Mouse (Mus musculus) cerebellum, adult 2 months (tissue): ENCODE measurements around the gene Ccdc3.

ENCODE experiments used
- CTCF ChIP-seq: fragments of 200-500 bp; IDR thresholded peaks from 2 replicates; pipeline ENCODE4 v1.5.1; 2011; ENCODE audit warnings: low read depth, mild to moderate bottlenecking, control low read depth, low read length, moderate library complexity, borderline replicate concordance; ENCODE audit not compliant: insufficient read depth
- POLR2A ChIP-seq: fragments of 200-500 bp; IDR thresholded peaks from 2 replicates; pipeline ENCODE4 v1.6.1; 2011; ENCODE audit warnings: low read length, control low read depth, borderline replicate concordance; ENCODE audit not compliant: insufficient read depth

- TF ChIP-seq POLR2A (no peak), CTCF (no peak)
Measured at GRCm38 (mm10) chr2:5249969-5250368, 112.4 kb downstream of the Ccdc3 start.
